Mouse (Mus musculus): ENCODE measurements around the gene Sptssb.

GRCm38 (mm10) chr3:69861789-69862395 is 2.2 kb upstream of the Sptssb start:
- TF ChIP-seq E2F4 (IDR thresholded peaks at IDR 0.05; ENCODE audit: borderline replicate concordance, low read depth, low read length) (no peak), ELF1 (IDR thresholded peaks at IDR 0.05; ENCODE audit: low read depth, low read length) (no peak), NELFE (IDR thresholded peaks at IDR 0.05; ENCODE audit: low read depth, low read length) (no peak), CTCF (IDR thresholded peaks at IDR 0.05 in 2 of 3, conservative IDR thresholded peaks at IDR 0.05 in 1 of 3; ENCODE audit: control insufficient read depth in 1 of 3, insufficient read depth in 1 of 3, low read depth in 2 of 3, low read length in 3 of 3, poor library complexity in 1 of 3, severe bottlenecking in 1 of 3) (no peak), USF1 (IDR thresholded peaks at IDR 0.05; ENCODE audit: low read depth, low read length) (no peak), POLR2A (IDR thresholded peaks at IDR 0.05; ENCODE audit: control insufficient read depth in 1 of 2, insufficient read depth in 1 of 2, low read depth in 1 of 2, low read length in 2 of 2, poor library complexity in 1 of 2) (no peak), UBTF (IDR thresholded peaks at IDR 0.05; ENCODE audit: borderline replicate concordance, insufficient read depth, low read depth, low read length) (no peak), TCF12 (IDR thresholded peaks at IDR 0.05; ENCODE audit: low read depth, low read length) (no peak), EP300 (IDR thresholded peaks at IDR 0.05; ENCODE audit: low read depth in 1 of 2, low read length in 2 of 2) (no peak), MAZ (IDR thresholded peaks at IDR 0.05; ENCODE audit: low read depth, low read length) (no peak), RAD21 (IDR thresholded peaks at IDR 0.05; ENCODE audit: low read depth, low read length) (no peak), ZMIZ1 (IDR thresholded peaks at IDR 0.05; ENCODE audit: low read depth, low read length) (no peak), ETS1 (IDR thresholded peaks at IDR 0.05; ENCODE audit: low read depth, low read length) (no peak)
